31 mouse cellular contexts compared by ENCODE assay signal in genomic region chr1:164522377-164523150, GRCm38 (mm10).
DNase-seq lines count a peak whose midpoint lies in the region; ATAC-seq and TF ChIP-seq lines count a peak whose summit lies in the region.
"Had no signal": no experiment of that assay in that cellular context is flagged by ENCODE, and none has a peak within 500 bp of the region (broad histone marks: within the 10 kb centered on the region; RNA-seq: fewer than 3 reads in every experiment).

No protein-coding gene starts in this region.

- peak; percentile 30 for DNase-seq in heart, embryonic 10.5 days (ENCODE audit: low spot score)
- no peak for DNase-seq in heart, adult 9 months (ENCODE audit: low spot score in 2 of 2)
- DNase-seq in R1 (ENCODE audit: low read depth, low spot score) = peak; percentile 51
- no peak for DNase-seq in thymus, postnatal 14 days
- no peak for DNase-seq in hindbrain, postnatal 0 days (ENCODE audit: low spot score)
- DNase-seq in right cerebral cortex, postnatal 25 days = no peak
- DNase-seq: adrenal gland, postnatal 10 days; adrenal gland, postnatal 36 days; B cell, adult 2 months; cerebellum, adult 18-20 months; cerebellum, adult 9-10 months; cerebellum, postnatal 14 days; embryo, embryonic 11 days; gastrocnemius, postnatal 25 days; heart, adult 2 months; heart, postnatal 10 days; heart, postnatal 4 days; kidney, adult 18-20 months had no signal

- peak; percentile 78 for TF ChIP-seq EP300 in ES-Bruce4 (IDR thresholded peaks at IDR 0.05; ENCODE audit: insufficient read depth, low read depth, low read length)

- no peak overlapping the region for H3K4me2 ChIP-seq in stomach, embryonic 15.5 days
- no peak overlapping the region for H3K4me2 ChIP-seq in hindbrain, postnatal 0 days (ENCODE audit: low read depth, low read length)
- H3K4me2 ChIP-seq: embryonic facial prominence, embryonic 13.5 days; forebrain, embryonic 12.5 days; forebrain, embryonic 15.5 days; heart, embryonic 12.5 days; heart, embryonic 15.5 days; hindbrain, embryonic 14.5 days; intestine, embryonic 15.5 days had no signal

- no peak overlapping the region for H3K9ac ChIP-seq in ES-Bruce4 (ENCODE audit: low read depth, poor library complexity, severe bottlenecking)
- no peak overlapping the region for H3K9ac ChIP-seq in stomach, embryonic 15.5 days
- no peak overlapping the region for H3K9ac ChIP-seq in hindbrain, postnatal 0 days (replicated peaks; ENCODE audit: low read length)
- H3K9ac ChIP-seq: embryonic facial prominence, embryonic 13.5 days; forebrain, embryonic 12.5 days; forebrain, embryonic 15.5 days; heart, embryonic 12.5 days; heart, embryonic 15.5 days; hindbrain, embryonic 14.5 days; intestine, embryonic 15.5 days had no signal

- H3K36me3 ChIP-seq in heart, embryonic 10.5 days = no peaks in the 10 kb centered on the region
- no peaks in the 10 kb centered on the region for H3K36me3 ChIP-seq in ES-Bruce4 (ENCODE audit: control insufficient read depth, insufficient read depth, low read length, poor library complexity, severe bottlenecking)
- H3K36me3 ChIP-seq in stomach, embryonic 15.5 days = no peaks in the 10 kb centered on the region
- H3K36me3 ChIP-seq in hindbrain, postnatal 0 days (ENCODE audit: insufficient read depth, low read length) = no peaks in the 10 kb centered on the region
- H3K36me3 ChIP-seq: embryonic facial prominence, embryonic 10.5 days; embryonic facial prominence, embryonic 13.5 days; forebrain, embryonic 12.5 days; forebrain, embryonic 15.5 days; heart, embryonic 12.5 days; heart, embryonic 15.5 days; intestine, embryonic 15.5 days had no signal

- WGBS in heart, embryonic 10.5 days = 72% methylated on average over 3 of the region's 3 CpGs
- 70% methylated on average over 3 of the region's 3 CpGs for WGBS in stomach, embryonic 15.5 days
- WGBS in hindbrain, postnatal 0 days = 75% methylated on average over 3 of the region's 3 CpGs

- TF ChIP-seq CTCF in ES-Bruce4 (IDR thresholded peaks at IDR 0.05; ENCODE audit: low read depth, low read length) = no peak
- TF ChIP-seq CTCF in hindbrain, postnatal 0 days (IDR thresholded peaks at IDR 0.05; ENCODE audit: low read depth) = no peak

- no peak overlapping the region for H3K27ac ChIP-seq in heart, embryonic 10.5 days
- H3K27ac ChIP-seq in ES-Bruce4 (ENCODE audit: insufficient read depth, low read length) = peak overlapping the region; percentile 86
- H3K27ac ChIP-seq in stomach, embryonic 15.5 days = peak overlapping the region; percentile 23; the same call in 1 of the 2 replicates
- H3K27ac ChIP-seq in hindbrain, postnatal 0 days = no peak overlapping the region
- H3K27ac ChIP-seq: embryonic facial prominence, embryonic 10.5 days; embryonic facial prominence, embryonic 13.5 days; forebrain, embryonic 12.5 days; forebrain, embryonic 15.5 days; heart, adult 2 months; heart, embryonic 15.5 days; hindbrain, embryonic 14.5 days; intestine, embryonic 15.5 days had no signal

- no peaks in the 10 kb centered on the region for H3K4me1 ChIP-seq in heart, embryonic 10.5 days
- peaks cover 4% of the 10 kb centered on the region for H3K4me1 ChIP-seq in ES-Bruce4 (ENCODE audit: control insufficient read depth, insufficient read depth, low read length)
- H3K4me1 ChIP-seq in stomach, embryonic 15.5 days = no peaks in the 10 kb centered on the region
- H3K4me1 ChIP-seq in hindbrain, postnatal 0 days (ENCODE audit: insufficient read depth, low read length) = no peaks in the 10 kb centered on the region
- H3K4me1 ChIP-seq: embryonic facial prominence, embryonic 10.5 days; embryonic facial prominence, embryonic 13.5 days; forebrain, embryonic 12.5 days; forebrain, embryonic 15.5 days; heart, embryonic 15.5 days; intestine, embryonic 15.5 days had no signal

- H3K9me3 ChIP-seq in heart, embryonic 10.5 days = no peaks in the 10 kb centered on the region
- no peaks in the 10 kb centered on the region; the same call in 1 of the 2 replicates for H3K9me3 ChIP-seq in ES-Bruce4 (replicated peaks; ENCODE audit: control insufficient read depth, insufficient read depth, low read length, poor library complexity, severe bottlenecking)
- no peaks in the 10 kb centered on the region for H3K9me3 ChIP-seq in stomach, embryonic 15.5 days
- no peaks in the 10 kb centered on the region for H3K9me3 ChIP-seq in hindbrain, postnatal 0 days (ENCODE audit: low read length)
- H3K9me3 ChIP-seq: embryonic facial prominence, embryonic 10.5 days; embryonic facial prominence, embryonic 13.5 days; forebrain, embryonic 12.5 days; forebrain, embryonic 15.5 days; heart, embryonic 15.5 days; intestine, embryonic 15.5 days had no signal

- ATAC-seq in stomach, embryonic 15.5 days (ENCODE audit: insufficient read depth, low FRiP score, low read depth) = peak; percentile 85
- no peak for ATAC-seq in hindbrain, postnatal 0 days
- ATAC-seq: activated CD4-positive, CD25-positive, alpha-beta regulatory T cell, adult 4 months; forebrain, embryonic 15.5 days; intestine, embryonic 15.5 days had no signal

- no peak overlapping the region for H3K4me3 ChIP-seq in heart, embryonic 10.5 days
- no peak overlapping the region for H3K4me3 ChIP-seq in ES-Bruce4 (ENCODE audit: low read depth, low read length)
- H3K4me3 ChIP-seq in stomach, embryonic 15.5 days (replicated peaks) = no peak overlapping the region
- no peak overlapping the region for H3K4me3 ChIP-seq in hindbrain, postnatal 0 days (ENCODE audit: low read length)
- H3K4me3 ChIP-seq: embryonic facial prominence, embryonic 10.5 days; embryonic facial prominence, embryonic 13.5 days; erythroblast, embryonic 14.5 days; forebrain, embryonic 12.5 days; forebrain, embryonic 15.5 days; heart, adult 2 months; heart, embryonic 12.5 days; heart, embryonic 15.5 days; intestine, embryonic 15.5 days had no signal

- H3K27me3 ChIP-seq in heart, embryonic 10.5 days (ENCODE audit: insufficient read depth, poor library complexity, severe bottlenecking) = no peaks in the 10 kb centered on the region
- H3K27me3 ChIP-seq in ES-Bruce4 (ENCODE audit: control insufficient read depth, insufficient read depth, low read length, poor library complexity, severe bottlenecking) = no peaks in the 10 kb centered on the region
- H3K27me3 ChIP-seq in stomach, embryonic 15.5 days (replicated peaks) = no peaks in the 10 kb centered on the region
- H3K27me3 ChIP-seq in hindbrain, postnatal 0 days (ENCODE audit: insufficient read depth, low read length) = no peaks in the 10 kb centered on the region
- H3K27me3 ChIP-seq: CH12.LX; embryonic facial prominence, embryonic 13.5 days; forebrain, embryonic 12.5 days; forebrain, embryonic 15.5 days; heart, embryonic 12.5 days; heart, embryonic 15.5 days; intestine, embryonic 15.5 days had no signal

- no peak for TF ChIP-seq POLR2A in ES-Bruce4 (IDR thresholded peaks at IDR 0.05; ENCODE audit: insufficient read depth, low read length)

Comparison
In these comparisons a context has a peak if more than half of its experiments do, and no peak if none do; other contexts are left out.
1. DNase-seq: peak in heart, embryonic 10.5 days (single experiment) and R1 (single experiment); none in heart, adult 9 months (0 of 2), thymus, postnatal 14 days (single experiment), hindbrain, postnatal 0 days (single experiment) and right cerebral cortex, postnatal 25 days (single experiment).
2. H3K27ac ChIP-seq: peak in ES-Bruce4 (single experiment) and stomach, embryonic 15.5 days (single experiment); none in heart, embryonic 10.5 days (single experiment) and hindbrain, postnatal 0 days (single experiment).